In the genomic region with DNA sequence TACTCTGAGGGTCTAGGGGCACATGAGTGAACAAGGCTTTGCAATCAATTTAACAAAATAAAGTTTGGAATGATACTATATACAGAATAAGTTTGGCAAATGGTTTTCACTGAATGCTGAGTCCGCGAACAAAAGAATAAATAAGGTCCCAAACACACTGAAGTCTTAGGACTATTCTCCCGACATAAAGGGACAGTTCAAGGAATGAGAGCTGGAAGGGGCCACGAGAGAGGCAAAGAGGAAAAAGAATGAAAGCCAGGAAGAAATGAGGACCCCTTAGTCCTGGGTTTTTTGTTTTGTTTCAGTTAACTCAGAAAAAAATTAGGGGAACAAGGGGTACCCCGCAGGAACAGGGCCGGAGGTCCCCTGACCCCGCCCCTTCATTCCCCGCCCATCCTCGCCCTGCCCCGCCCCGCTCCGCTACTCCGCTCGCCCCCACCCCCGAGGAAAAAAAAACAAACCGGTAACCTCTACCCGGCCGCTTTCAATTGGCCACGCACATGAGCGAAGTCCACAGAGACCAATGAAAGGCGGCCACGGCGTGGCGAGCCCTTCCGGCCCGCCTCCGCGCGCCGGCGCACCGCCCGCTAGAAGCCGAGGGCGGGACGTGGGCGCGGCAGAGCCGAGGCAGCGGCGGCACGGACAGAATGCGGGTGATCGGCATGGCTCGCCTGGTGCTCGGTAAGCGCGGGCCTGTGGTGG, we compare ENCODE assay signal across 8 mouse cellular contexts. TPM values are rescaled to one million over a fixed set of nuclear protein-coding genes. Genes with fewer than 3 reads are reported as not detected.
DNase-seq lines count a peak whose midpoint lies in the region; ATAC-seq lines count a peak whose summit lies in the region.

A gene (plus strand): TSS at position 575 of the 702 bp plus-strand sequence.

- ATAC-seq in hindbrain, embryonic 14.5 days (ENCODE audit: low FRiP score): peak; percentile 99

- H3K27ac ChIP-seq in hindbrain, embryonic 14.5 days: peak within 1 kb of the TSS; percentile 84

- H3K4me3 ChIP-seq in hindbrain, embryonic 14.5 days (replicated peaks; ENCODE audit: low read length): peak within 1 kb of the TSS; percentile 95

- H3K4me1 ChIP-seq in hindbrain, embryonic 14.5 days (replicated peaks; ENCODE audit: control insufficient read depth, insufficient read depth, low read length): peaks cover 20% of the 10 kb centered on the region

- under 1% methylated on average over 41 of the region's 48 CpGs for WGBS in hindbrain, embryonic 14.5 days

- peak; percentile 95 for DNase-seq in R1 (ENCODE audit: low read depth, low spot score)
- DNase-seq in cerebellum, postnatal 25 days: peak; percentile 94 to 97
- DNase-seq in frontal cortex, postnatal 25 days (ENCODE audit: low spot score in 2 of 2): peak; percentile 79 to 89
- DNase-seq in hindbrain, embryonic 14.5 days (ENCODE audit: low spot score): peak; percentile 97
- DNase-seq in layer of hippocampus, postnatal 36 days: peak; percentile 92 to 93
- peak; percentile 94 for DNase-seq in lung, postnatal 36 days
- DNase-seq in retina, postnatal 1 day: peak; percentile 97
- DNase-seq in urinary bladder, adult 18-20 months (ENCODE audit: low spot score in 2 of 2): peak; percentile 86 to 87

- H3K9ac ChIP-seq in hindbrain, embryonic 14.5 days: peak within 1 kb of the TSS; percentile 88

- no peaks in the 10 kb centered on the region for H3K9me3 ChIP-seq in hindbrain, embryonic 14.5 days (ENCODE audit: control insufficient read depth, low read length)

- H3K36me3 ChIP-seq in hindbrain, embryonic 14.5 days (replicated peaks; ENCODE audit: control insufficient read depth, insufficient read depth): peaks cover 22% of the 10 kb centered on the region

- H3K4me2 ChIP-seq in hindbrain, embryonic 14.5 days (replicated peaks): peak within 1 kb of the TSS; percentile 80

- no peaks in the 10 kb centered on the region for H3K27me3 ChIP-seq in hindbrain, embryonic 14.5 days (ENCODE audit: control insufficient read depth, insufficient read depth, low read length)

RNA-seq across cellular contexts. Expression of the gene that starts here (rescaled TPM):
- 268 and 305 TPM in 2 replicates for polyA plus RNA-seq in hindbrain, embryonic 14.5 days (2014; fragmentation: Nextera tagmentation; extraction: Ambion mirVana)
- total RNA-seq in layer of hippocampus, postnatal 36 days (2021): 100 to 1,000 TPM; 170 to 200 TPM

Comparison
In these comparisons a context has a peak if more than half of its experiments do, and no peak if none do; other contexts are left out.
1. Peak in every context shown above with its lines: DNase-seq, ATAC-seq, H3K4me3 ChIP-seq and H3K27ac ChIP-seq.